Mouse (Mus musculus): ENCODE results near the gene Clcn7.
A peak's percentile ranks its signal among the peaks of the same experiment; 100 is the strongest.

The Clcn7 gene

GRCm38 (mm10) chr17:25127079-25127478, 6.1 kb upstream of the Clcn7 start:
- peak; percentile 34 for DNase-seq (ENCODE audit: low read depth, low spot score)

GRCm38 (mm10) chr17:25127681-25128080, 5.5 kb upstream of the Clcn7 start:
- no peak for DNase-seq (ENCODE audit: low read depth, low spot score)

- no peak for DNase-seq (ENCODE audit: low read depth, low spot score)
Observed at GRCm38 (mm10) chr17:25130060-25130459, 3.1 kb upstream of the Clcn7 start.

GRCm38 (mm10) chr17:25135622-25136021, 2.4 kb downstream of the Clcn7 start:
- no peak for DNase-seq (ENCODE audit: low read depth, low spot score)

GRCm38 (mm10) chr17:25138803-25139202, 5.6 kb downstream of the Clcn7 start:
- no peak for DNase-seq (ENCODE audit: low read depth, low spot score)

GRCm38 (mm10) chr17:25139960-25140359, 6.8 kb downstream of the Clcn7 start:
- no peak for DNase-seq (ENCODE audit: low read depth, low spot score)

- no peak for DNase-seq (ENCODE audit: low read depth, low spot score)
Observed at GRCm38 (mm10) chr17:25162161-25162560, 29.0 kb downstream of the Clcn7 start, which contains the start of gene Ccdc154. Gene Ccdc154 (plus strand): TSS chr17:25162461.

GRCm38 (mm10) chr17:25163387-25163786, 30.2 kb downstream of the Clcn7 start:
- DNase-seq (ENCODE audit: low read depth, low spot score) = no peak

- DNase-seq (ENCODE audit: low read depth, low spot score) = no peak
Observed at GRCm38 (mm10) chr17:25164770-25165169, 31.6 kb downstream of the Clcn7 start.

GRCm38 (mm10) chr17:25165970-25166671, 32.9 kb downstream of the Clcn7 start:
- no peak for DNase-seq (ENCODE audit: low read depth, low spot score)

- DNase-seq (ENCODE audit: low read depth, low spot score) = no peak
Observed at GRCm38 (mm10) chr17:25169706-25170105, 36.5 kb downstream of the Clcn7 start.

- DNase-seq (ENCODE audit: low read depth, low spot score) = no peak
Observed at GRCm38 (mm10) chr17:25172558-25172957, 39.4 kb downstream of the Clcn7 start.

GRCm38 (mm10) chr17:25175411-25175810, 42.2 kb downstream of the Clcn7 start, which contains the start of gene Gm38655:
Gene Gm38655 (minus strand): TSS chr17:25175471.
- DNase-seq (ENCODE audit: low read depth, low spot score) = no peak

- no peak for DNase-seq (ENCODE audit: low read depth, low spot score)
Observed at GRCm38 (mm10) chr17:25183232-25183631, 50.0 kb downstream of the Clcn7 start.

GRCm38 (mm10) chr17:25184129-25184691, 51.0 kb downstream of the Clcn7 start, which contains the start of gene BC003965:
Gene BC003965 (plus strand): TSS chr17:25184554.
- peak; percentile 98 for DNase-seq (ENCODE audit: low read depth, low spot score)

GRCm38 (mm10) chr17:25184961-25185360, 51.8 kb downstream of the Clcn7 start:
- no peak for DNase-seq (ENCODE audit: low read depth, low spot score)

GRCm38 (mm10) chr17:25187784-25188149, 54.6 kb downstream of the Clcn7 start:
- DNase-seq (ENCODE audit: low read depth, low spot score) = no peak

- peak; percentile 54 for DNase-seq (ENCODE audit: low read depth, low spot score)
Observed at GRCm38 (mm10) chr17:25188150-25189031, 55.2 kb downstream of the Clcn7 start, which contains the start of gene Unkl. Gene Unkl (plus strand): TSS chr17:25188397.

GRCm38 (mm10) chr17:25189091-25189490, 55.9 kb downstream of the Clcn7 start:
- no peak for DNase-seq (ENCODE audit: low read depth, low spot score)

- no peak for DNase-seq (ENCODE audit: low read depth, low spot score)
Observed at GRCm38 (mm10) chr17:25202401-25202800, 69.2 kb downstream of the Clcn7 start.

GRCm38 (mm10) chr17:25210006-25210405, 76.8 kb downstream of the Clcn7 start:
- DNase-seq (ENCODE audit: low read depth, low spot score) = no peak

Measured in skeletal muscle tissue, adult 2 months (tissue).